Mouse (Mus musculus) neural tube, embryonic 15.5 days (tissue): ENCODE results near the gene Slc8a3. TPM values are rescaled to one million over a fixed set of nuclear protein-coding genes. Genes with fewer than 3 reads are reported as not detected.

Experiments used
- ATAC-seq: fragments of 200-750 bp; cut with Nextera tagmentation; 2 replicates; pipeline ENCODE4 v1.8.0; 2017; ENCODE audit warnings: mild to moderate bottlenecking, moderate TSS enrichment, moderate library complexity; ENCODE audit not compliant: low FRiP score
- H3K27ac ChIP-seq: fragments of 300-500 bp; sonication (generic); replicated peaks from 2 replicates; pipeline ENCODE4 v1.5.1; 2015; ENCODE audit warnings: mild to moderate bottlenecking, inconsistent platforms
- H3K27me3 ChIP-seq: fragments of 300-500 bp; sonication (generic); replicated peaks from 2 replicates; pipeline ENCODE4 v1.6.1; 2015; ENCODE audit warnings: inconsistent platforms
- H3K36me3 ChIP-seq: fragments of 300-500 bp; sonication (generic); 2 replicates; pipeline ENCODE4 v1.6.1; 2015; ENCODE audit warnings: inconsistent platforms
- H3K4me1 ChIP-seq: fragments of 300-500 bp; sonication (generic); 2 replicates; pipeline ENCODE4 v1.6.1; 2015; ENCODE audit warnings: inconsistent platforms
- H3K4me2 ChIP-seq: fragments of 300-500 bp; sonication (generic); 2 replicates; pipeline ENCODE4 v1.6.1; 2015; ENCODE audit warnings: inconsistent platforms, mild to moderate bottlenecking, moderate library complexity
- H3K4me3 ChIP-seq: fragments of 300-500 bp; sonication (generic); replicated peaks from 2 replicates; pipeline ENCODE4 v1.5.1; 2015; ENCODE audit warnings: mild to moderate bottlenecking, inconsistent platforms
- H3K9ac ChIP-seq: fragments of 300-500 bp; sonication (generic); replicated peaks from 2 replicates; pipeline ENCODE4 v1.6.1; 2015; ENCODE audit warnings: mild to moderate bottlenecking, inconsistent platforms
- H3K9me3 ChIP-seq: fragments of 300-500 bp; sonication (generic); replicated peaks from 2 replicates; pipeline ENCODE4 v1.6.1; 2016; ENCODE audit warnings: inconsistent platforms
- WGBS: fragments of 180-500 bp; shearing (Covaris S2); methylation state at CpG from one replicate; pipeline ENCODE4 v1.1.7; 2015; ENCODE audit warnings: mixed read lengths; 5-methylcytosine and 5-hydroxymethylcytosine counted together
- microRNA-seq: library from miRNA; unstranded; fragments of <30 nt; microRNA quantifications from one replicate; pipeline ENCODE4, GENCODE M21; 2017
- polyA plus RNA-seq: library from polyadenylated mRNA; unstranded; fragments of >200 nt; fragmentation: Nextera tagmentation; extraction: Ambion mirVana; gene quantifications from 2 replicates; pipeline ENCODE4 v1.2.1, GENCODE M21; 2015

Gene Slc8a3
- polyA plus RNA-seq, 1 experiment from 2014 or later: 12.4 TPM

GRCm38 (mm10) chr12:81160425-81160824 is 172.6 kb downstream of the Slc8a3 start:
- Histone ChIP-seq H3K4me3 (no peak overlapping the region), H3K4me1 (no peaks in the 10 kb centered on the region), H3K27ac (no peak overlapping the region)

GRCm38 (mm10) chr12:81159947-81160346 is 173.0 kb downstream of the Slc8a3 start:
- Histone ChIP-seq H3K27me3 (no peaks in the 10 kb centered on the region), H3K9ac (no peak overlapping the region), H3K4me3 (no peak overlapping the region), H3K4me2 (no peak overlapping the region), H3K27ac (no peak overlapping the region), H3K36me3 (no peaks in the 10 kb centered on the region), H3K4me1 (no peaks in the 10 kb centered on the region), H3K9me3 (no peaks in the 10 kb centered on the region)
- no peak for ATAC-seq
- WGBS: 53% methylated on average over 2 of the region's 2 CpGs

More at GRCm38 (mm10) chr12:81160425-81160824, 172.6 kb downstream of the Slc8a3 start:
- ATAC-seq: no peak
- Histone ChIP-seq H3K27me3 (no peaks in the 10 kb centered on the region), H3K9me3 (no peaks in the 10 kb centered on the region), H3K36me3 (no peaks in the 10 kb centered on the region), H3K9ac (no peak overlapping the region), H3K4me2 (no peak overlapping the region)
- 37% methylated on average over 3 of the region's 3 CpGs for WGBS

- Histone ChIP-seq H3K4me2 (no peak overlapping the region), H3K27ac (no peak overlapping the region), H3K9ac (no peak overlapping the region), H3K36me3 (no peaks in the 10 kb centered on the region), H3K4me3 (no peak overlapping the region), H3K9me3 (no peaks in the 10 kb centered on the region), H3K27me3 (no peaks in the 10 kb centered on the region), H3K4me1 (no peaks in the 10 kb centered on the region)
- ATAC-seq: no peak
- 89% methylated on average over 8 of the region's 8 CpGs for WGBS
Observed at GRCm38 (mm10) chr12:81156841-81157240, 176.1 kb downstream of the Slc8a3 start.

- Histone ChIP-seq H3K36me3 (no peaks in the 10 kb centered on the region), H3K4me2 (no peak overlapping the region), H3K9ac (no peak overlapping the region), H3K27me3 (no peaks in the 10 kb centered on the region), H3K4me3 (no peak overlapping the region), H3K9me3 (no peaks in the 10 kb centered on the region), H3K27ac (no peak overlapping the region), H3K4me1 (no peaks in the 10 kb centered on the region)
- ATAC-seq: no peak
- WGBS: 89% methylated on average over 6 of the region's 6 CpGs
Observed at GRCm38 (mm10) chr12:81155675-81156074, 177.3 kb downstream of the Slc8a3 start.

GRCm38 (mm10) chr12:81152082-81152481 is 180.9 kb downstream of the Slc8a3 start:
- Histone ChIP-seq H3K36me3 (no peaks in the 10 kb centered on the region), H3K27me3 (no peaks in the 10 kb centered on the region), H3K9me3 (no peaks in the 10 kb centered on the region), H3K4me3 (no peak overlapping the region), H3K4me2 (no peak overlapping the region), H3K4me1 (no peaks in the 10 kb centered on the region), H3K9ac (no peak overlapping the region), H3K27ac (no peak overlapping the region)
- 63% methylated on average over 2 of the region's 2 CpGs for WGBS
- ATAC-seq: no peak

GRCm38 (mm10) chr12:81150917-81151316 is 182.1 kb downstream of the Slc8a3 start:
- WGBS: 81% methylated on average over 5 of the region's 5 CpGs
- no peak overlapping the region for H3K9ac ChIP-seq
- H3K36me3 ChIP-seq: no peaks in the 10 kb centered on the region
- ATAC-seq: no peak
- H3K4me1 ChIP-seq: 0 out of 2 replicates have a peak, but pooled peaks cover 3% of the 10 kb centered on the region
- no peak overlapping the region for H3K4me2 ChIP-seq
- no peaks in the 10 kb centered on the region for H3K27me3 ChIP-seq
- no peak overlapping the region for H3K4me3 ChIP-seq
- no peaks in the 10 kb centered on the region for H3K9me3 ChIP-seq
- H3K27ac ChIP-seq: no peak overlapping the region

GRCm38 (mm10) chr12:81147956-81148355 is 185.0 kb downstream of the Slc8a3 start:
- Histone ChIP-seq H3K4me1 (0 out of 2 replicates have a peak, but pooled peaks cover 3% of the 10 kb centered on the region), H3K27ac (no peak overlapping the region), H3K4me2 (no peak overlapping the region), H3K9me3 (no peaks in the 10 kb centered on the region), H3K9ac (no peak overlapping the region), H3K27me3 (no peaks in the 10 kb centered on the region), H3K4me3 (no peak overlapping the region), H3K36me3 (no peaks in the 10 kb centered on the region)
- 96% methylated on average over 6 of the region's 6 CpGs for WGBS
- no peak for ATAC-seq

Small RNAs within 50 kb of the gene (microRNA-seq; reads per million reads assigned to microRNA genes)
- gene Mir3067: 8.7 reads per million, percentile 23 among the genes with 10 or more reads in this experiment

Other genes with a start within 250 kb of the Slc8a3 start
- 0.31 TPM in 2 replicates for gene Gm4787, start 46.3 kb upstream of the Slc8a3 start, polyA plus RNA-seq
- gene Adam4, start 88.8 kb upstream of the Slc8a3 start, polyA plus RNA-seq: 0.26 and 0.40 TPM in 2 replicates
- 118 and 125 TPM in 2 replicates for gene Cox16, start 151.9 kb upstream of the Slc8a3 start, polyA plus RNA-seq
- gene Gm20498, start 199.7 kb upstream of the Slc8a3 start, polyA plus RNA-seq: 37.5 and 38.5 TPM in 2 replicates
- 38.4 and 43.9 TPM in 2 replicates for gene Synj2bp, start 199.7 kb upstream of the Slc8a3 start, polyA plus RNA-seq
- 0.88 and 1.2 TPM in 2 replicates for gene Adam21, start 235.3 kb upstream of the Slc8a3 start, polyA plus RNA-seq